Mouse (Mus musculus): ENCODE results near the gene Taar8b. TPM values are rescaled to one million over a fixed set of nuclear protein-coding genes. Genes with fewer than 3 reads are reported as not detected.
"Not testable (repeated sequence)": the region's sequence is repeated elsewhere in the genome, so short reads cannot be mapped to it uniquely, and the experiment has no call there.

The Taar8b gene
- not detected for total RNA-seq (2021)
- long read RNA-seq, experiment 1 = 0 reads
- long read RNA-seq, experiment 2 = 0 reads

GRCm38 (mm10) chr10:24092194-24092593 lies at the start of gene Taar8b:
Gene Taar8b, minus strand, starts transcription at chr10:24092294.
- intact Hi-C loops (cut with DNase I) = no loop called here
- no peak for DNase-seq (ENCODE audit: extremely low spot score in 1 of 2, low spot score in 2 of 2)
- Histone ChIP-seq H3K27ac (no peak within 1 kb of the TSS), H3K4me3 (no peak within 1 kb of the TSS)
- TF ChIP-seq CTCF (IDR thresholded peaks at IDR 0.05) = no peak

- no peak for TF ChIP-seq CTCF (IDR thresholded peaks at IDR 0.05)
- DNase-seq (ENCODE audit: extremely low spot score in 1 of 2, low spot score in 2 of 2) = no peak
- no peak overlapping the region for H3K4me3 ChIP-seq
- intact Hi-C loops (cut with DNase I) = no loop called here
- no peak overlapping the region for H3K27ac ChIP-seq
These were observed 46.6 kb upstream of the Taar8b start for GRCm38 (mm10) chr10:24138623-24139261.

GRCm38 (mm10) chr10:24134071-24134645 lies 42.1 kb upstream of the Taar8b start:
- intact Hi-C loops (cut with DNase I) = loop anchor here (5.0 kb wide), 1 partner anchor 157 kb away; no protein-coding TSS in a partner anchor
- H3K4me3 ChIP-seq = no peak overlapping the region
- DNase-seq (ENCODE audit: extremely low spot score in 1 of 2, low spot score in 2 of 2) = no peak
- H3K27ac ChIP-seq = no peak overlapping the region
- TF ChIP-seq CTCF (IDR thresholded peaks at IDR 0.05) = no peak

- Histone ChIP-seq H3K4me3 (no peak overlapping the region), H3K27ac (no peak overlapping the region)
- intact Hi-C loops (cut with DNase I) = loop anchor here (5.0 kb wide), 1 partner anchor 156 kb away; no protein-coding TSS in a partner anchor
- no peak for TF ChIP-seq CTCF (IDR thresholded peaks at IDR 0.05)
- DNase-seq (ENCODE audit: extremely low spot score in 1 of 2, low spot score in 2 of 2) = no peak
These were observed 41.0 kb upstream of the Taar8b start for GRCm38 (mm10) chr10:24133132-24133531.

- no peak overlapping the region for H3K27ac ChIP-seq
- intact Hi-C loops (cut with DNase I) = loop anchor here (5.0 kb wide), 1 partner anchor 155 kb away; no protein-coding TSS in a partner anchor
- DNase-seq (ENCODE audit: extremely low spot score in 1 of 2, low spot score in 2 of 2) = no peak
- TF ChIP-seq CTCF (IDR thresholded peaks at IDR 0.05) = no peak
- no peak overlapping the region for H3K4me3 ChIP-seq
These were observed 40.2 kb upstream of the Taar8b start for GRCm38 (mm10) chr10:24132273-24132672.

GRCm38 (mm10) chr10:24131451-24132262 lies 39.6 kb upstream of the Taar8b start:
- peak; percentile 88 for TF ChIP-seq CTCF (IDR thresholded peaks at IDR 0.05)
- intact Hi-C loops (cut with DNase I) = loop anchor here (2.0 to 5.0 kb wide), 2 partner anchors 154 to 319 kb away; no protein-coding TSS in a partner anchor
- DNase-seq (ENCODE audit: extremely low spot score in 1 of 2, low spot score in 2 of 2) = peak; percentile 29 to 55
- no peak overlapping the region for H3K4me3 ChIP-seq
- H3K27ac ChIP-seq = no peak overlapping the region

GRCm38 (mm10) chr10:24111116-24111778 lies 19.2 kb upstream of the Taar8b start:
- peak; percentile 77 for TF ChIP-seq CTCF (IDR thresholded peaks at IDR 0.05)
- no peak overlapping the region for H3K27ac ChIP-seq
- intact Hi-C loops (cut with DNase I) = loop anchor here (10.0 kb wide), 1 partner anchor 136 kb away; the partner anchor contains the start of gene Taar5

GRCm38 (mm10) chr10:24109434-24109833 lies 17.3 kb upstream of the Taar8b start, which contains the start of gene Taar9:
Gene Taar9, minus strand, starts transcription at chr10:24109534.
- H3K4me3 ChIP-seq; H3K27ac ChIP-seq; intact Hi-C loops (cut with DNase I); DNase-seq (ENCODE audit: extremely low spot score in 1 of 2, low spot score in 2 of 2): not testable (repeated sequence)

More at GRCm38 (mm10) chr10:24111116-24111778, 19.2 kb upstream of the Taar8b start:
- no peak overlapping the region for H3K4me3 ChIP-seq
- peak in 1 of 2 experiments; percentile 20 for DNase-seq (ENCODE audit: extremely low spot score in 1 of 2, low spot score in 2 of 2)

- DNase-seq (ENCODE audit: extremely low spot score in 1 of 2, low spot score in 2 of 2) = no peak
- intact Hi-C loops (cut with DNase I) = no loop called here
- H3K4me3 ChIP-seq = no peak overlapping the region
- TF ChIP-seq CTCF (IDR thresholded peaks at IDR 0.05) = no peak
- H3K27ac ChIP-seq = no peak overlapping the region
These were observed 16.1 kb upstream of the Taar8b start for GRCm38 (mm10) chr10:24108236-24108635.

GRCm38 (mm10) chr10:24107747-24108146 lies 15.7 kb upstream of the Taar8b start:
- no peak for TF ChIP-seq CTCF (IDR thresholded peaks at IDR 0.05)
- intact Hi-C loops (cut with DNase I) = no loop called here
- DNase-seq (ENCODE audit: extremely low spot score in 1 of 2, low spot score in 2 of 2) = no peak
- no peak overlapping the region for H3K27ac ChIP-seq
- H3K4me3 ChIP-seq = no peak overlapping the region

GRCm38 (mm10) chr10:24103299-24103698 lies 11.2 kb upstream of the Taar8b start:
- intact Hi-C loops (cut with DNase I); H3K27ac ChIP-seq; DNase-seq (ENCODE audit: extremely low spot score in 1 of 2, low spot score in 2 of 2); H3K4me3 ChIP-seq: not testable (repeated sequence)

GRCm38 (mm10) chr10:24101812-24102211 lies 9.7 kb upstream of the Taar8b start, which contains the start of gene Taar8c:
Gene Taar8c, minus strand, starts transcription at chr10:24101912.
- DNase-seq (ENCODE audit: extremely low spot score in 1 of 2, low spot score in 2 of 2); H3K27ac ChIP-seq; intact Hi-C loops (cut with DNase I); H3K4me3 ChIP-seq: not testable (repeated sequence)

- intact Hi-C loops (cut with DNase I); H3K27ac ChIP-seq; DNase-seq (ENCODE audit: extremely low spot score in 1 of 2, low spot score in 2 of 2); H3K4me3 ChIP-seq: not testable (repeated sequence)
These were observed 4.9 kb upstream of the Taar8b start for GRCm38 (mm10) chr10:24097010-24097409.
